Mouse (Mus musculus): ENCODE results near the gene Asic2.

The Asic2 gene

GRCm38 (mm10) chr11:81954398-81954797 is 13.9 kb downstream of the Asic2 start:
- DNase-seq (ENCODE audit: low read depth, low spot score) = no peak

GRCm38 (mm10) chr11:81948021-81948420 is 20.2 kb downstream of the Asic2 start:
- DNase-seq (ENCODE audit: low read depth, low spot score) = no peak

GRCm38 (mm10) chr11:81942167-81942566 is 26.1 kb downstream of the Asic2 start:
- DNase-seq (ENCODE audit: low read depth, low spot score) = no peak

- DNase-seq (ENCODE audit: low read depth, low spot score) = no peak
Observed at GRCm38 (mm10) chr11:81940988-81941387, 27.3 kb downstream of the Asic2 start.

- DNase-seq (ENCODE audit: low read depth, low spot score) = no peak
Observed at GRCm38 (mm10) chr11:81937516-81937915, 30.7 kb downstream of the Asic2 start.

- no peak for DNase-seq (ENCODE audit: low read depth, low spot score)
Observed at GRCm38 (mm10) chr11:81926393-81926792, 41.9 kb downstream of the Asic2 start.

GRCm38 (mm10) chr11:81923626-81924025 is 44.6 kb downstream of the Asic2 start:
- no peak for DNase-seq (ENCODE audit: low read depth, low spot score)

- DNase-seq (ENCODE audit: low read depth, low spot score) = no peak
Observed at GRCm38 (mm10) chr11:81923096-81923495, 45.2 kb downstream of the Asic2 start.

GRCm38 (mm10) chr11:81915501-81915900 is 52.8 kb downstream of the Asic2 start:
- DNase-seq (ENCODE audit: low read depth, low spot score) = no peak

GRCm38 (mm10) chr11:81913071-81913470 is 55.2 kb downstream of the Asic2 start:
- DNase-seq (ENCODE audit: low read depth, low spot score) = no peak

GRCm38 (mm10) chr11:81909397-81909894 is 58.8 kb downstream of the Asic2 start:
- DNase-seq (ENCODE audit: low read depth, low spot score) = no peak

GRCm38 (mm10) chr11:81908760-81909159 is 59.5 kb downstream of the Asic2 start:
- no peak for DNase-seq (ENCODE audit: low read depth, low spot score)

- DNase-seq (ENCODE audit: low read depth, low spot score) = no peak
Observed at GRCm38 (mm10) chr11:81902318-81902717, 65.9 kb downstream of the Asic2 start.

GRCm38 (mm10) chr11:81897547-81898354 is 70.5 kb downstream of the Asic2 start:
- peak; percentile 57 for DNase-seq (ENCODE audit: low read depth, low spot score)

GRCm38 (mm10) chr11:81896511-81896910 is 71.7 kb downstream of the Asic2 start:
- no peak for DNase-seq (ENCODE audit: low read depth, low spot score)

GRCm38 (mm10) chr11:81871506-81872213 is 96.6 kb downstream of the Asic2 start:
- no peak for DNase-seq (ENCODE audit: low read depth, low spot score)

GRCm38 (mm10) chr11:81865661-81866382 is 102.4 kb downstream of the Asic2 start:
- DNase-seq (ENCODE audit: low read depth, low spot score) = no peak

- peak; percentile 49 for DNase-seq (ENCODE audit: low read depth, low spot score)
Observed at GRCm38 (mm10) chr11:81860250-81860972, 107.8 kb downstream of the Asic2 start, which contains the start of gene 5530401A14Rik. Gene 5530401A14Rik, plus strand, starts transcription at chr11:81860673.

- DNase-seq (ENCODE audit: low read depth, low spot score) = no peak
Observed at GRCm38 (mm10) chr11:81847773-81848490, 120.3 kb downstream of the Asic2 start.

GRCm38 (mm10) chr11:81845686-81846036 is 122.6 kb downstream of the Asic2 start:
- no peak for DNase-seq (ENCODE audit: low read depth, low spot score)
